In the genomic region with DNA sequence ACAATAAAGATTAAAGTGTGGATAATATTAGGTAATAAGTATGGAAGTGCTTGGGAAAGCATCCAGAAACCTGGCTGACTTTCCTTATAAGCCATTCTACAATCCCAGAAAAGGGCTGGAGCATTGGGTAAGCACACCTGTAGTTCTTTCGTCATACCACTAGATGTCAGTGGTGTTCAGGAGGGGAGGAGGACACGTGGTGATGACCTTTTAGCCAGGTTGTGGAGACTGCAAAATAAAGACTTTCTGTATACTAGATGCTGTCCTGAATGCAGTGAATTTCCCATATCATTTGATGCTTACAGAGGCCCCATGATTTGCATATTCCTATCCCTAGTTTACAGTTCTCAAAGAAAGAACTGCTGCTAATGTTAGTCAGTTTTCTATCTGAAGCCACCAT, we compare ENCODE assay signal across 8 mouse cellular contexts.
DNase-seq lines count a peak whose midpoint lies in the region; ATAC-seq and TF ChIP-seq lines count a peak whose summit lies in the region.

No protein-coding gene starts in this region.

- DNase-seq in heart, adult 8-10 months (ENCODE audit: low spot score) = peak; percentile 18
- no peak for DNase-seq in heart, postnatal 25 days (ENCODE audit: low spot score)
- DNase-seq in B cell, adult 2 months = peak; percentile 38 to 40
- DNase-seq in lung, postnatal 10 days = peak; percentile 52
- no peak for DNase-seq in frontal cortex, postnatal 36 days (ENCODE audit: low spot score in 2 of 2)

- ATAC-seq in forebrain, embryonic 13.5 days = peak; percentile 16; the same call in 1 of the 2 replicates
- ATAC-seq in frontal cortex, adult (ENCODE audit: low TSS enrichment) = no peak

- 0% methylated on average over 2 of the region's 2 CpGs for WGBS in bone marrow, adult 2 months
- 0% methylated on average over 2 of the region's 2 CpGs for whole genome bisulfite sequencing in forebrain, embryonic 13.5 days

- no peak for TF ChIP-seq POLR2A in bone marrow, adult 2 months (IDR thresholded peaks at IDR 0.05; ENCODE audit: borderline replicate concordance, control insufficient read depth, low read depth, low read length)

- H3K4me2 ChIP-seq in forebrain, embryonic 13.5 days = no peak overlapping the region

- H3K4me3 ChIP-seq in bone marrow, adult 2 months (replicated peaks; ENCODE audit: control insufficient read depth, low read depth, low read length) = no peak overlapping the region
- H3K4me3 ChIP-seq in forebrain, embryonic 13.5 days = no peak overlapping the region

- no peak overlapping the region for H3K9ac ChIP-seq in forebrain, embryonic 13.5 days

- intact Hi-C loops in heart, postnatal 25 days (cut with DNase I) = loop anchor here (1.0 to 10.0 kb wide), 2 partner anchors 256 to 396 kb away; no protein-coding TSS in a partner anchor

- peak; percentile 58 for TF ChIP-seq CTCF in bone marrow, adult 2 months (IDR thresholded peaks at IDR 0.05; ENCODE audit: control insufficient read depth, insufficient read depth, low read length)

- H3K27me3 ChIP-seq in forebrain, embryonic 13.5 days = no peaks in the 10 kb centered on the region

- no peaks in the 10 kb centered on the region for H3K9me3 ChIP-seq in forebrain, embryonic 13.5 days (replicated peaks)

- H3K27ac ChIP-seq in bone marrow, adult 2 months (ENCODE audit: control insufficient read depth, insufficient read depth, low read depth, low read length, poor library complexity) = no peak overlapping the region
- H3K27ac ChIP-seq in forebrain, embryonic 13.5 days = peak overlapping the region; percentile 10

- H3K36me3 ChIP-seq in forebrain, embryonic 13.5 days (ENCODE audit: poor library complexity, severe bottlenecking) = no peaks in the 10 kb centered on the region

- H3K4me1 ChIP-seq in bone marrow, adult 2 months (ENCODE audit: control insufficient read depth, insufficient read depth, low read length) = no peaks in the 10 kb centered on the region
- peaks cover 14% of the 10 kb centered on the region for H3K4me1 ChIP-seq in forebrain, embryonic 13.5 days

Comparison
In these comparisons a context has a peak if more than half of its experiments do, and no peak if none do; other contexts are left out.
1. DNase-seq: peak in heart, adult 8-10 months (single experiment), B cell, adult 2 months (2 of 2) and lung, postnatal 10 days (single experiment); none in heart, postnatal 25 days (single experiment) and frontal cortex, postnatal 36 days (0 of 2).